Mouse (Mus musculus) heart, adult 9 months (tissue): ENCODE results near the gene Plcl2.

Experiments used
- DNase-seq, 2 experiments: peaks; one replicate each; pipeline ENCODE4 v3.0.0; 2022; ENCODE audit warnings: low spot score in 2 of 2

The Plcl2 gene

GRCm38 (mm10) chr17:50509251-50510104 lies at the start of gene Plcl2:
Plcl2 (plus strand) TSS chr17:50509403.
- DNase-seq: peak; percentile 48 to 51

- DNase-seq: no peak
Measured at GRCm38 (mm10) chr17:50460301-50460700, 48.9 kb upstream of the Plcl2 start.

- DNase-seq: no peak
Measured at GRCm38 (mm10) chr17:50467438-50467837, 41.8 kb upstream of the Plcl2 start.

GRCm38 (mm10) chr17:50469126-50469525 lies 40.1 kb upstream of the Plcl2 start:
- no peak for DNase-seq

- peak in 1 of 2 experiments; percentile 42 for DNase-seq
Measured at GRCm38 (mm10) chr17:50469543-50470431, 39.4 kb upstream of the Plcl2 start.

GRCm38 (mm10) chr17:50470432-50471078 lies 38.6 kb upstream of the Plcl2 start:
- DNase-seq: peak; percentile 59 to 70

GRCm38 (mm10) chr17:50471230-50471629 lies 38.0 kb upstream of the Plcl2 start:
- peak; percentile 33 to 56 for DNase-seq

GRCm38 (mm10) chr17:50477277-50477676 lies 31.9 kb upstream of the Plcl2 start:
- no peak for DNase-seq

GRCm38 (mm10) chr17:50480867-50481266 lies 28.3 kb upstream of the Plcl2 start:
- no peak for DNase-seq

- no peak for DNase-seq
Measured at GRCm38 (mm10) chr17:50483700-50484099, 25.5 kb upstream of the Plcl2 start.

GRCm38 (mm10) chr17:50484981-50485380 lies 24.2 kb upstream of the Plcl2 start:
- DNase-seq: no peak

- DNase-seq: no peak
Measured at GRCm38 (mm10) chr17:50487058-50487618, 22.1 kb upstream of the Plcl2 start.

- no peak for DNase-seq
Measured at GRCm38 (mm10) chr17:50487670-50488069, 21.5 kb upstream of the Plcl2 start.

GRCm38 (mm10) chr17:50488406-50488805 lies 20.8 kb upstream of the Plcl2 start:
- no peak for DNase-seq

GRCm38 (mm10) chr17:50488895-50489294 lies 20.3 kb upstream of the Plcl2 start:
- DNase-seq: no peak

- no peak for DNase-seq
Measured at GRCm38 (mm10) chr17:50490644-50491430, 18.4 kb upstream of the Plcl2 start.

GRCm38 (mm10) chr17:50491496-50491895 lies 17.7 kb upstream of the Plcl2 start:
- DNase-seq: peak in 1 of 2 experiments; percentile 20

- no peak for DNase-seq
Measured at GRCm38 (mm10) chr17:50495216-50495889, 13.8 kb upstream of the Plcl2 start.

GRCm38 (mm10) chr17:50498062-50498697 lies 11.0 kb upstream of the Plcl2 start:
- DNase-seq: no peak
